Mouse (Mus musculus): ENCODE data around the gene Tnnc2. TPM values are rescaled to one million over a fixed set of nuclear protein-coding genes. Genes with fewer than 3 reads are reported as not detected.
"Not testable (repeated sequence)": the region's sequence is repeated elsewhere in the genome, so short reads cannot be mapped to it uniquely, and the experiment has no call there.

Gene Tnnc2
- polyA plus RNA-seq, 1 experiment from 2014 or later: 0.60 TPM

GRCm38 (mm10) chr2:164815348-164815747 lies 35.6 kb upstream of the Tnnc2 start:
- WGBS: 92% methylated on average over 5 of the region's 5 CpGs
- H3K36me3 ChIP-seq: peaks cover 4% of the 10 kb centered on the region; the same call in 1 of the 2 replicates

GRCm38 (mm10) chr2:164813557-164813956 lies 33.8 kb upstream of the Tnnc2 start:
- no peak for ATAC-seq (replicated peaks)
- H3K27ac ChIP-seq (replicated peaks): no peak overlapping the region
- no peaks in the 10 kb centered on the region for H3K9me3 ChIP-seq
- no peaks in the 10 kb centered on the region for H3K27me3 ChIP-seq
- no peak overlapping the region for H3K9ac ChIP-seq (replicated peaks)
- 62% methylated on average over 2 of the region's 2 CpGs for WGBS
- H3K4me3 ChIP-seq: no peak overlapping the region
- H3K36me3 ChIP-seq: peaks cover 8% of the 10 kb centered on the region; the same call in 1 of the 2 replicates
- no peak overlapping the region for H3K4me2 ChIP-seq (replicated peaks)
- no peaks in the 10 kb centered on the region for H3K4me1 ChIP-seq

More at GRCm38 (mm10) chr2:164815348-164815747, 35.6 kb upstream of the Tnnc2 start:
- H3K27me3 ChIP-seq: no peaks in the 10 kb centered on the region
- no peaks in the 10 kb centered on the region for H3K9me3 ChIP-seq
- H3K9ac ChIP-seq (replicated peaks): no peak overlapping the region
- H3K4me1 ChIP-seq: no peaks in the 10 kb centered on the region
- no peak overlapping the region for H3K27ac ChIP-seq (replicated peaks)
- no peak for ATAC-seq (replicated peaks)
- no peak overlapping the region for H3K4me2 ChIP-seq (replicated peaks)
- H3K4me3 ChIP-seq: no peak overlapping the region

- Histone ChIP-seq H3K36me3 (peaks cover 14% of the 10 kb centered on the region; the same call in 1 of the 2 replicates), H3K9me3 (no peaks in the 10 kb centered on the region), H3K27me3 (no peaks in the 10 kb centered on the region), H3K4me2 (replicated peaks) (no peak overlapping the region), H3K4me1 (peaks cover 28% of the 10 kb centered on the region), H3K4me3 (no peak overlapping the region), H3K27ac (replicated peaks) (no peak overlapping the region), H3K9ac (replicated peaks) (no peak overlapping the region)
- ATAC-seq (replicated peaks): no peak
- 88% methylated on average over 7 of the region's 7 CpGs for WGBS
Observed at GRCm38 (mm10) chr2:164806614-164807013, 26.8 kb upstream of the Tnnc2 start.

GRCm38 (mm10) chr2:164805332-164805718 lies 25.6 kb upstream of the Tnnc2 start:
- H3K4me1 ChIP-seq: peaks cover 28% of the 10 kb centered on the region
- H3K9me3 ChIP-seq: no peaks in the 10 kb centered on the region
- peaks cover 18% of the 10 kb centered on the region; the same call in 1 of the 2 replicates for H3K36me3 ChIP-seq
- H3K9ac ChIP-seq (replicated peaks): peak overlapping the region; percentile 64
- peak overlapping the region; percentile 77 for H3K27ac ChIP-seq (replicated peaks)
- H3K27me3 ChIP-seq: no peaks in the 10 kb centered on the region
- H3K4me2 ChIP-seq (replicated peaks): peak overlapping the region; percentile 73
- H3K4me3 ChIP-seq: peak overlapping the region; percentile 60
- ATAC-seq (replicated peaks): no peak
- WGBS: 2% methylated on average over 21 of the region's 21 CpGs

GRCm38 (mm10) chr2:164804533-164805331 lies 25.0 kb upstream of the Tnnc2 start, which contains the start of the genes Acot8 and Zswim3:
TSS of gene Acot8 (minus strand) at chr2:164804882.
TSS of gene Zswim3 (plus strand) at chr2:164805098.
- Histone ChIP-seq H3K4me3 (peak within 1 kb of the TSS; percentile 60), H3K27ac (replicated peaks) (peak within 1 kb of the TSS; percentile 77), H3K9me3 (no peaks in the 10 kb centered on the region), H3K36me3 (peaks cover 19% of the 10 kb centered on the region; the same call in 1 of the 2 replicates), H3K4me2 (replicated peaks) (peak within 1 kb of the TSS; percentile 73), H3K4me1 (peaks cover 28% of the 10 kb centered on the region), H3K9ac (replicated peaks) (peak within 1 kb of the TSS; percentile 64), H3K27me3 (no peaks in the 10 kb centered on the region)
- ATAC-seq (replicated peaks): peak; percentile 97
- WGBS: under 1% methylated on average over 47 of the region's 47 CpGs

GRCm38 (mm10) chr2:164803921-164804313 lies 24.1 kb upstream of the Tnnc2 start:
- no peaks in the 10 kb centered on the region for H3K9me3 ChIP-seq
- WGBS: 43% methylated on average over 1 of the region's 1 CpGs
- H3K4me2 ChIP-seq (replicated peaks): peak overlapping the region; percentile 61
- H3K9ac ChIP-seq (replicated peaks): peak overlapping the region; percentile 61
- H3K27me3 ChIP-seq: no peaks in the 10 kb centered on the region
- peaks cover 28% of the 10 kb centered on the region for H3K4me1 ChIP-seq
- H3K4me3 ChIP-seq: peak overlapping the region; percentile 60
- H3K36me3 ChIP-seq: peaks cover 17% of the 10 kb centered on the region; the same call in 1 of the 2 replicates
- H3K27ac ChIP-seq (replicated peaks): peak overlapping the region; percentile 74; the same call in 1 of the 2 replicates
- no peak for ATAC-seq (replicated peaks)

GRCm38 (mm10) chr2:164803201-164803920 lies 23.6 kb upstream of the Tnnc2 start:
- peaks cover 28% of the 10 kb centered on the region for H3K4me1 ChIP-seq
- H3K36me3 ChIP-seq: peaks cover 16% of the 10 kb centered on the region
- no peaks in the 10 kb centered on the region for H3K27me3 ChIP-seq
- no peak overlapping the region for H3K27ac ChIP-seq (replicated peaks)
- H3K9me3 ChIP-seq: no peaks in the 10 kb centered on the region
- no peak for ATAC-seq (replicated peaks)
- peak overlapping the region; percentile 61 for H3K9ac ChIP-seq (replicated peaks)
- peak overlapping the region; percentile 61 for H3K4me2 ChIP-seq (replicated peaks)
- peak overlapping the region; percentile 60 for H3K4me3 ChIP-seq
- WGBS: 95% methylated on average over 16 of the region's 16 CpGs

- WGBS: 89% methylated on average over 13 of the region's 13 CpGs
- no peaks in the 10 kb centered on the region for H3K27me3 ChIP-seq
- H3K4me2 ChIP-seq (replicated peaks): no peak overlapping the region
- no peak for ATAC-seq (replicated peaks)
- peaks cover 32% of the 10 kb centered on the region for H3K36me3 ChIP-seq
- no peak overlapping the region for H3K9ac ChIP-seq (replicated peaks)
- peaks cover 15% of the 10 kb centered on the region for H3K4me1 ChIP-seq
- no peaks in the 10 kb centered on the region for H3K9me3 ChIP-seq
- H3K4me3 ChIP-seq: no peak overlapping the region
- no peak overlapping the region for H3K27ac ChIP-seq (replicated peaks)
Observed at GRCm38 (mm10) chr2:164800252-164801004, 20.7 kb upstream of the Tnnc2 start.

GRCm38 (mm10) chr2:164798554-164798953 lies 18.8 kb upstream of the Tnnc2 start:
- 86% methylated on average over 6 of the region's 6 CpGs for WGBS
- H3K9me3 ChIP-seq; H3K27ac ChIP-seq (replicated peaks); H3K4me1 ChIP-seq; H3K27me3 ChIP-seq; H3K4me3 ChIP-seq; H3K9ac ChIP-seq (replicated peaks); ATAC-seq (replicated peaks); H3K4me2 ChIP-seq (replicated peaks): not testable (repeated sequence)
- H3K36me3 ChIP-seq: peaks cover 37% of the 10 kb centered on the region

- no peaks in the 10 kb centered on the region for H3K9me3 ChIP-seq
- no peak overlapping the region for H3K27ac ChIP-seq (replicated peaks)
- H3K27me3 ChIP-seq: no peaks in the 10 kb centered on the region
- peaks cover 51% of the 10 kb centered on the region for H3K36me3 ChIP-seq
- 89% methylated on average over 4 of the region's 4 CpGs for WGBS
- no peaks in the 10 kb centered on the region for H3K4me1 ChIP-seq
- no peak overlapping the region for H3K4me2 ChIP-seq (replicated peaks)
- no peak for ATAC-seq (replicated peaks)
- no peak overlapping the region for H3K4me3 ChIP-seq
- H3K9ac ChIP-seq (replicated peaks): no peak overlapping the region
Observed at GRCm38 (mm10) chr2:164795868-164796267, 16.1 kb upstream of the Tnnc2 start.

- Histone ChIP-seq H3K4me3 (no peak overlapping the region), H3K4me1 (no peaks in the 10 kb centered on the region), H3K4me2 (replicated peaks) (no peak overlapping the region), H3K27ac (replicated peaks) (no peak overlapping the region), H3K36me3 (peaks cover 51% of the 10 kb centered on the region), H3K9me3 (no peaks in the 10 kb centered on the region), H3K27me3 (no peaks in the 10 kb centered on the region), H3K9ac (replicated peaks) (no peak overlapping the region)
- WGBS: 27% methylated on average over 5 of the region's 5 CpGs
- peak; percentile 65 for ATAC-seq (replicated peaks)
Observed at GRCm38 (mm10) chr2:164794293-164794692, 14.5 kb upstream of the Tnnc2 start.

All from forebrain, embryonic 15.5 days (tissue).